In the genomic region with DNA sequence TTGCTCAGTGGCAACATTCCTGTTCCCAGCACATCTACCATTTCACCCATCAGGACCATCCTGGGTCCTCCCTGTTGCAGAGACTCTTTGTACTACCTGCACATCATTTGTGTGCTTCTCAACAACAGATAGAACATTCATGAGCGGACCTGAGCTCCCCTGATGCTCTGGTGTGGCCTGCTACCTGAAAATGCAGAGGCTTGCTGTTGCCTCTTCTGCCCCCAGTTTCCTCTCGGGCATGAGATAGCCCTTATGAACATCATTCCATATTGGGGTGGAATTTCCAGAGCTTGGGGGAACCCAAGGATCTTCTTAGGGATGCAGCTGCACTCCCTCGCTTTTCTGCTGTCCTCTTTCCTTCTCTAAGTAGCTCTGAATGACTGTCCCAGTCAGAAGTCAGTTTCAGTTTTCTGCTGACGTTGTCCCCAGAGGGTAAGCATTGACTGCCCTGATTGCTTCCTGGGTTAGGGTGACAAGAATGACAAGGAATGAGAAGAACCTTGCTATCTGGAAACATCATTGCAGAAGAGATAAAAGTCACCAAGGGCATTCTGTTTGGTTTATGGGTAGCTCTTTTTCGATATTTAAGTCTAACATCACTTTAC, we compare ENCODE assay signal across 16 mouse cellular contexts.
"Had no signal": no experiment of that assay in that cellular context is flagged by ENCODE, and none has a peak within 500 bp of the region (broad histone marks: within the 10 kb centered on the region; RNA-seq: fewer than 3 reads in every experiment).

No protein-coding gene starts in this region.

- H3K36me3 ChIP-seq: intestine, embryonic 15.5 days; liver, embryonic 13.5 days had no signal

- ATAC-seq: intestine, embryonic 15.5 days had no signal

- H3K27me3 ChIP-seq: intestine, embryonic 15.5 days; liver, embryonic 13.5 days had no signal

- H3K27ac ChIP-seq: intestine, embryonic 15.5 days; kidney, postnatal 0 days; layer of hippocampus, adult 2 months; left cerebral cortex, adult 2 months; liver, embryonic 13.5 days had no signal

- H3K4me2 ChIP-seq: intestine, embryonic 15.5 days; liver, embryonic 13.5 days; midbrain, embryonic 11.5 days had no signal

- H3K4me3 ChIP-seq: intestine, embryonic 15.5 days; layer of hippocampus, adult 2 months; left cerebral cortex, adult 2 months; liver, embryonic 13.5 days had no signal

- H3K9ac ChIP-seq: intestine, embryonic 15.5 days; liver, embryonic 13.5 days had no signal

- DNase-seq: kidney, adult 18-20 months; kidney, adult 9 months; kidney, postnatal 25 days; layer of hippocampus, postnatal 36 days; liver, embryonic 13.5 days; lung, adult 2 months; lung, postnatal 36 days; midbrain, embryonic 14.5 days; thymus, adult 18-20 months; thymus, postnatal 14 days; thymus, postnatal 4 days had no signal

- H3K9me3 ChIP-seq: intestine, embryonic 15.5 days; liver, embryonic 13.5 days had no signal
